Mouse (Mus musculus): ENCODE results near the gene Parp6. TPM values are rescaled to one million over a fixed set of nuclear protein-coding genes. Genes with fewer than 3 reads are reported as not detected.

The Parp6 gene
- total RNA-seq, 1 experiment from 2014 or later = 38.8 TPM

- ATAC-seq (replicated peaks in 1 of 2; ENCODE audit: insufficient read depth in 1 of 2, low FRiP score in 2 of 2, low TSS enrichment in 1 of 2, low read depth in 1 of 2, poor library complexity in 2 of 2, severe bottlenecking in 2 of 2) = no peak
These were observed 32.8 kb downstream of the Parp6 start for GRCm38 (mm10) chr9:59649911-59650310.

GRCm38 (mm10) chr9:59653371-59653770, 36.3 kb downstream of the Parp6 start:
- ATAC-seq (replicated peaks in 1 of 2; ENCODE audit: insufficient read depth in 1 of 2, low FRiP score in 2 of 2, low TSS enrichment in 1 of 2, low read depth in 1 of 2, poor library complexity in 2 of 2, severe bottlenecking in 2 of 2) = no peak

DNA sequence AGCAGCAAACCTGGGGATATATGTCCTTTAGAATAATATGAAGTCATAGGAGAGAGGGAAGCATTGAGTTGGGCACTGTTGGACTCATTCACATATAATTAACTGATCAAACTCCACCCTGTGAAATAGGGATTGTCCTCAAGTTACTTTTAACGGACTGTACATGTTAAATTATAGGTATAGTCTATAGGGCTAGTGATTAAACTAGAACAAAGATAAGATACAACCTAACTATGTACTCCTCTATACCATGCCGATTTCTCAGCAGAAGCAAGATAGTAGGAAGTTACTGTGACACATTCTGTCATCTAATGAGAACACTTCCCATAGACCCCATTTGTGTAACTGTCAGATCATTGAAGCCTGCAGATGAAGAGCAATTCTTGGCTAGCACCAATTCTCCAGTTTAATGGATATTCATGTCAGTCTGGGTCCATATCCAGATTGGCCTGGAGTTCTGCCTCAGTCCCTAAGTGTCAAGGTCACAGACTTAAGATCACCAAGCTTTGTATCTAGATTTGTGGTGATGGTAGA, 37.4 kb downstream of the Parp6 start:
- no peak for ATAC-seq (replicated peaks in 1 of 2; ENCODE audit: insufficient read depth in 1 of 2, low FRiP score in 2 of 2, low TSS enrichment in 1 of 2, low read depth in 1 of 2, poor library complexity in 2 of 2, severe bottlenecking in 2 of 2)

- ATAC-seq (replicated peaks in 1 of 2; ENCODE audit: insufficient read depth in 1 of 2, low FRiP score in 2 of 2, low TSS enrichment in 1 of 2, low read depth in 1 of 2, poor library complexity in 2 of 2, severe bottlenecking in 2 of 2) = peak; percentile 62 to 72
These were observed 39.0 kb downstream of the Parp6 start, which contains the start of gene Pkm for GRCm38 (mm10) chr9:59655958-59656634. Pkm (plus strand) TSS chr9:59656368.

DNA sequence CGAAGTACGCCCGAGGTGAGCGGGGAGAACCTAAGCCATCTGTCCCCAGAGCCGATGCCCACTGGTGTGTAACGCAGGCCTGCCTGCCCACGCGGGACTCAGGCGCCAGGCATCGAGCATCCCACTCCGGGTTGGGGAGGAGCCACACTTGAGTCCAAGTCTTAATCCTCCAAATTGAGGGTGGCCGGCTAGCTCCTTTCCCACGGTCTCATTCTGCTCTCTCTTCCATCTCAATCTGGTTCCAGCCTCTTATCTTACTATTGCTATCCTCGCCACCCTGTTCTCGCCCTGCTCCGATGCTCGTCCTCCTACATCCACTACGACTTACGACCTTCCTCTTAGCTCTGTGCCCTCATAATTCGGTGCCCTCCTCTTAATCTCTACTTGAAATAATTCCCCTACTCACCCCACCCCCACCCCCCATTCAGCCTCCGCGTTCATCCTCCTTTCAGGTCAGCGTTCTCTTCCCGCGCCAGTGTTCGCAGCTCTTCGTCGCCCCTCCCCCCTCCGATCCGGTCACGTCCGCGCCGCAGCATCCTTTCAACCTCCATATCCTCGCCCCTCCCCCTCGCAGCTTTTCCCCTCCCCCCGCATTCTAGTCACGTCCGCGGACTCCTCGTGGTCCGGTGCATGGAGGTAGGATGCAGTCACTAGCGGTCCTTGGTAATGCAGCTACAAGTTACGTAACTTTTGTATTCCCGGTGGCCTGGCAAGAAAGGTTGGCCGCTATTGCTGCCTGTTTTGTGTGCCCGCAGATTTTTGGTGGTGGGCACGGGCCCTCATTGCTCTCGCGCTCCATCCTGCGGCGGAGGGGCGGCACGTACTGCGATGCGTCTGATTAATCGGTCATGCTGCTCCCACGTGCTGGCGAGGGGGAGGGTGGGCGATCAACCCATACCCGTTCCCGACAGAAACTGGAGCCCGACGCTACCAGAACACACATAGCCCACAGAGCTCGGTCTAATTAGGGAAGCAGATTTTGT, 39.8 kb downstream of the Parp6 start:
- ATAC-seq (replicated peaks in 1 of 2; ENCODE audit: insufficient read depth in 1 of 2, low FRiP score in 2 of 2, low TSS enrichment in 1 of 2, low read depth in 1 of 2, poor library complexity in 2 of 2, severe bottlenecking in 2 of 2) = peak; percentile 37 to 38

- no peak for ATAC-seq (replicated peaks in 1 of 2; ENCODE audit: insufficient read depth in 1 of 2, low FRiP score in 2 of 2, low TSS enrichment in 1 of 2, low read depth in 1 of 2, poor library complexity in 2 of 2, severe bottlenecking in 2 of 2)
These were observed 41.1 kb downstream of the Parp6 start for GRCm38 (mm10) chr9:59658146-59658545.

DNA sequence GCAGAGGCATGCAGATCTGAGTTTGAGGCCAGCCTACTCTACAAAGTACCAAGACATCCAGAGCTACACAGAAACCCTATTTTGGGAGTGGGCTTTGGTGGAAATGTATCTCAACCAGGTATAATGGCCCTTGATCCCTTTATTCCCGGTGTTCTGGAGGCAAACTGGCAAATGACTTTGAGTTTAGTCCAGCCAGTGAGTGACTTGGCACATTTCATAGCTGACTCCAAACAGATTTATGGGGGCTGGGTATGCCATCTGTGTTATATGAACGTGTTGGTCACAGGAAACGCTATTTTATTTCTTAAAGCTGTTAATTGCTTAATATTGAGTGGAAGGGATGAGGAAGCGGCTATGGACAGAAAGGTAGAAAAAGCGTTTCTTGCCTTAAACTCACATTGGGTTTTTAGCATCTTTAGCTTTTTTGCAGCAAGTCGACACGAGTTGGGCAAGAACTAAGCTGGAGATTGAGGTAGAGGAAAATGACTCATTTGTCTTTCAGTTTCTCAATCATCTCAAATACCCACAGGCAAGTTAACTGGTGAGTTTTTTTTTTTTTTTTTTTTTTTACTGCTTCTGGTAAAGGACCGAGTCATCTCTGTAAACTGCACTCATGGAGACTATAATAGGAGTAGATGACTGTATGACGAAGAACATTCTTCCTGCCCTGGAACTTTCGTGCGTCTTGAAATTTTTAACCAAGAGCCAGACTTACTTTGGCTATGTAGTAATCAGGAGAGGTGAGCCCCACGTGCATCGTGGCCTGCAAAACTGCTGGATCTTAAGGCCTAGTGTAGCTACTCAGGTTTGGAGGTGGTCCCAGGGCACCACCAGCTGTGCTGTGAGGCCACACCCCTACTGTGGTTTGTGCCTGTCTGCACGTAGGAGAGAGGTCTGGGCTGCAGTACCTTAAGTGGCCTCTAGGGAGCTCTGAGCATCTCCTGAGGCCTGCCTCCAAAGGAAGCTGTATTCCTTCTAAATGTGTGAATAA, 42.2 kb downstream of the Parp6 start:
- peak; percentile 50 to 67 for ATAC-seq (replicated peaks in 1 of 2; ENCODE audit: insufficient read depth in 1 of 2, low FRiP score in 2 of 2, low TSS enrichment in 1 of 2, low read depth in 1 of 2, poor library complexity in 2 of 2, severe bottlenecking in 2 of 2)

- no peak; a peak in 1 of 4 replicates for ATAC-seq (replicated peaks in 1 of 2; ENCODE audit: insufficient read depth in 1 of 2, low FRiP score in 2 of 2, low TSS enrichment in 1 of 2, low read depth in 1 of 2, poor library complexity in 2 of 2, severe bottlenecking in 2 of 2)
These were observed 43.3 kb downstream of the Parp6 start for GRCm38 (mm10) chr9:59660421-59660820.

DNA sequence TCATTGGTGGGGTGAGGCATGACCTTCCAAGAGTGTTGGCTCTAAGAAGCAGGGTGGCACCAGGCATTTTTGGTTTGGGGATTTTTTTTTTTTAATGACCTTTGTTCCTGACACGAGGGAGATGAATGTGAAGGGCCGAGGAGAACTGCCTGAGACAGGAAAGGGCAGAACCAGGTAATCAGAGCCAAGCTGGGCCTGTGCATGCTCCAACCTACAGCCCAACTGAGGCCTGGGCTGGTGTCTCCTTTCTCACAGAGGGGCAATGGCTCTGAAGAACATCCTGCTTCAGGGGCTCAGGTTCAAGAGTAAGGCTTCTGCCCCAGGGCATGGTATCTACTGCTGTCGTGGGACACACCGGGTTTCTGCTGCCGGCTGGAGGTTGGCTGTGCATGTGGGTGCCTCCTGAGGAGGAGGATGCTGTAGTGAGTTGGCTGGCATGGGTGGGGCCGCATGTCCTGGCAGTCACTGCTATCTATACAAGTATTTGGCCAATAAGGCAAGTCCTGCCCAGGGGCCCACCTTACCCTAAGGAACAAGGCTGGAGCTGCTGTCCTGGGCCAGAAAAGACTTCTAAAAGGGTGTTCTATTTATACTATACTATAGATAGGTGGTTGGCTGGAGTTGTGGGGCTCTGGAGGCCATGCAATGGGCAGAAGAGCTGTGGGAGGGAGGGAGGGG, 44.4 kb downstream of the Parp6 start:
- no peak for ATAC-seq (replicated peaks in 1 of 2; ENCODE audit: insufficient read depth in 1 of 2, low FRiP score in 2 of 2, low TSS enrichment in 1 of 2, low read depth in 1 of 2, poor library complexity in 2 of 2, severe bottlenecking in 2 of 2)

- ATAC-seq (replicated peaks in 1 of 2; ENCODE audit: insufficient read depth in 1 of 2, low FRiP score in 2 of 2, low TSS enrichment in 1 of 2, low read depth in 1 of 2, poor library complexity in 2 of 2, severe bottlenecking in 2 of 2) = no peak
These were observed 46.1 kb downstream of the Parp6 start for GRCm38 (mm10) chr9:59663226-59663625.

DNA sequence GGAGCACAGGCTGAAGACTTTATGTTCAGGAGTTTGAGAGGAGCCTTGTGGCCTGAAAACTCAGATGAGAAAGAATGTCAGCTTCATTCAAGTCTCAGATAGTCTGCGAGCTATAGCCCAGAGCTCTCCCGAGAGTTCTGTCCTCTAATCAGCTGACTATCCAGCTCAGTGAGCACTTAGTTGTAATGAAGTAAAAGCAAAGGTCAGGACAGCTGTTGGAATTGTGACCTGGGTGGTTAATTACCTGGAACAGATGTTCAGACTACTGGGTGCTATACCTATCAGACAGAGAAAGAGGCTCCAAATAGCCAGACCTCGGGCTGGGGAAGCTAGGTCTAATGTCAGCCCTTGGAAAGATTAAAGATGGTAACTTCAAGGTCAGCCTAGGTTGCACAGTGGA, 46.9 kb downstream of the Parp6 start:
- no peak for ATAC-seq (replicated peaks in 1 of 2; ENCODE audit: insufficient read depth in 1 of 2, low FRiP score in 2 of 2, low TSS enrichment in 1 of 2, low read depth in 1 of 2, poor library complexity in 2 of 2, severe bottlenecking in 2 of 2)

GRCm38 (mm10) chr9:59664664-59665256, 47.7 kb downstream of the Parp6 start:
- ATAC-seq (replicated peaks in 1 of 2; ENCODE audit: insufficient read depth in 1 of 2, low FRiP score in 2 of 2, low TSS enrichment in 1 of 2, low read depth in 1 of 2, poor library complexity in 2 of 2, severe bottlenecking in 2 of 2) = no peak

DNA sequence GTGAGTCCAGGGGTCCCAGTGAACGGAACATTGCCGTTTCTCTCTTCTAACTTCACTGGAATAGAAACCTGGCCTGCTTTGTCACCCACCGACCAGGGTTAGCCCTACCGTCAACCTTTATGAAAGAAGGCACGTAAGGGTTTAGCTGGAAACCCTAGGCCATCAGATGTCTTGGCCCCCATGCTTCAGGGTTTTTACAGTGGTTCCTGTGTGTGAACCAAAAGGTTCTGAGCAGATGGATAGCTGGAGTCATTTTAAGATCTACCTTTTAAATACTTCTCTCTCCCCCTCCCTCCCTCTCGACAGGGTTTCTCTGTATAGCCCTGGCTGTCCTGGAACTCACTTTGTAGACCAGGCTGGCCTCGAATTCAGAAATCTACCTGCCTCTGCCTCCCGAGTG, 48.9 kb downstream of the Parp6 start:
- ATAC-seq (replicated peaks in 1 of 2; ENCODE audit: insufficient read depth in 1 of 2, low FRiP score in 2 of 2, low TSS enrichment in 1 of 2, low read depth in 1 of 2, poor library complexity in 2 of 2, severe bottlenecking in 2 of 2) = no peak

GRCm38 (mm10) chr9:59666813-59667212, 49.7 kb downstream of the Parp6 start:
- ATAC-seq (replicated peaks in 1 of 2; ENCODE audit: insufficient read depth in 1 of 2, low FRiP score in 2 of 2, low TSS enrichment in 1 of 2, low read depth in 1 of 2, poor library complexity in 2 of 2, severe bottlenecking in 2 of 2) = no peak

- ATAC-seq (replicated peaks in 1 of 2; ENCODE audit: insufficient read depth in 1 of 2, low FRiP score in 2 of 2, low TSS enrichment in 1 of 2, low read depth in 1 of 2, poor library complexity in 2 of 2, severe bottlenecking in 2 of 2) = no peak
These were observed 50.2 kb downstream of the Parp6 start for GRCm38 (mm10) chr9:59667250-59667649.

- ATAC-seq (replicated peaks in 1 of 2; ENCODE audit: insufficient read depth in 1 of 2, low FRiP score in 2 of 2, low TSS enrichment in 1 of 2, low read depth in 1 of 2, poor library complexity in 2 of 2, severe bottlenecking in 2 of 2) = 0 out of 4 replicates have a peak, but pooled peaks of 1 of the 2 experiments have one; percentile 41
These were observed 50.8 kb downstream of the Parp6 start for GRCm38 (mm10) chr9:59667904-59668303.
